Mouse (Mus musculus) cerebellum, postnatal 36 days (tissue): ENCODE measurements around the gene Top2a.

Experiments used
- DNase-seq, 2 experiments: peaks; one replicate each; pipeline ENCODE4 v3.0.0; 2021 to 2022; ENCODE audit warnings: mixed read lengths in 2 of 2

Gene Top2a

GRCm38 (mm10) chr11:98962421-98963095 lies 61.4 kb downstream of the Top2a start:
- DNase-seq: no peak

GRCm38 (mm10) chr11:98961766-98962165 lies 62.2 kb downstream of the Top2a start:
- no peak for DNase-seq

- DNase-seq: no peak
Observed at GRCm38 (mm10) chr11:98961051-98961592, 62.9 kb downstream of the Top2a start.

- no peak for DNase-seq
Observed at GRCm38 (mm10) chr11:98960313-98960906, 63.6 kb downstream of the Top2a start.

- DNase-seq: peak; percentile 51 to 57
Observed at GRCm38 (mm10) chr11:98959437-98960312, 64.3 kb downstream of the Top2a start.

- DNase-seq: no peak
Observed at GRCm38 (mm10) chr11:98956340-98956739, 67.6 kb downstream of the Top2a start.

- no peak for DNase-seq
Observed at GRCm38 (mm10) chr11:98955707-98956235, 68.2 kb downstream of the Top2a start.

- DNase-seq: no peak
Observed at GRCm38 (mm10) chr11:98954801-98955706, 68.9 kb downstream of the Top2a start.

- peak; percentile 61 to 72 for DNase-seq
Observed at GRCm38 (mm10) chr11:98954373-98954772, 69.6 kb downstream of the Top2a start.

GRCm38 (mm10) chr11:98953835-98954320 lies 70.1 kb downstream of the Top2a start:
- DNase-seq: no peak

GRCm38 (mm10) chr11:98953361-98953760 lies 70.6 kb downstream of the Top2a start:
- no peak for DNase-seq

- no peak for DNase-seq
Observed at GRCm38 (mm10) chr11:98952736-98953135, 71.3 kb downstream of the Top2a start.

- DNase-seq: no peak
Observed at GRCm38 (mm10) chr11:98952111-98952510, 71.9 kb downstream of the Top2a start.

GRCm38 (mm10) chr11:98951026-98951906 lies 72.7 kb downstream of the Top2a start:
- DNase-seq: peak; percentile 75 to 82

GRCm38 (mm10) chr11:98950484-98950883 lies 73.5 kb downstream of the Top2a start:
- no peak for DNase-seq

GRCm38 (mm10) chr11:98949958-98950460 lies 74.0 kb downstream of the Top2a start:
- peak; percentile 62 to 63 for DNase-seq

- no peak for DNase-seq
Observed at GRCm38 (mm10) chr11:98949242-98949957, 74.6 kb downstream of the Top2a start.

GRCm38 (mm10) chr11:98947969-98948569 lies 75.9 kb downstream of the Top2a start:
- no peak for DNase-seq

- no peak for DNase-seq
Observed at GRCm38 (mm10) chr11:98945605-98945977, 78.4 kb downstream of the Top2a start.
